Mouse (Mus musculus) MEL (cell line): ENCODE results near the gene Hrh2. TPM values are rescaled to one million over a fixed set of nuclear protein-coding genes. Genes with fewer than 3 reads are reported as not detected.

Source experiments
- DNase-seq: peaks from one replicate; pipeline ENCODE4 v3.0.0; 2011; ENCODE audit warnings: low read depth, low spot score
- H3K27ac ChIP-seq: 2 replicates; pipeline ENCODE4 v1.5.1; 2012; ENCODE audit warnings: low read depth, mild to moderate bottlenecking, control low read depth, low read length, moderate library complexity; ENCODE audit not compliant: control insufficient read depth
- H3K27me3 ChIP-seq, 2 experiments: fragments of 150-350 bp in 1 of 2; sonication (generic) in 1 of 2; 2 replicates each; pipeline ENCODE4 v1.6.1; 2012; ENCODE audit warnings: low read length in 2 of 2, mild to moderate bottlenecking in 2 of 2, improper control_type of control experiment in 1 of 2, moderate library complexity in 1 of 2; ENCODE audit not compliant: insufficient read depth in 2 of 2, control insufficient read depth in 1 of 2
- H3K36me3 ChIP-seq, 2 experiments: 2 replicates each; pipeline ENCODE4 v1.6.1; 2012 to 2014; ENCODE audit warnings: low read length in 2 of 2, improper control_type of control experiment in 1 of 2, inconsistent platforms in 1 of 2, mild to moderate bottlenecking in 1 of 2; ENCODE audit not compliant: insufficient read depth in 2 of 2, control insufficient read depth in 1 of 2
- H3K4me1 ChIP-seq, 2 experiments: fragments of 150-350 bp in 1 of 2; sonication (generic) in 1 of 2; 2 replicates each; pipeline ENCODE4 v1.6.1; 2012; ENCODE audit warnings: low read length in 2 of 2, improper control_type of control experiment in 1 of 2, mild to moderate bottlenecking in 1 of 2; ENCODE audit not compliant: insufficient read depth in 2 of 2, control insufficient read depth in 1 of 2
- H3K4me3 ChIP-seq, 2 experiments: fragments of 150-350 bp in 1 of 2; sonication (generic) in 1 of 2; 2 replicates each; pipeline ENCODE4 v1.5.1; 2012; ENCODE audit warnings: low read depth in 2 of 2, low read length in 2 of 2, mild to moderate bottlenecking in 2 of 2, moderate library complexity in 2 of 2, control low read depth in 1 of 2, improper control_type of control experiment in 1 of 2; ENCODE audit not compliant: control insufficient read depth in 1 of 2, insufficient read depth in 1 of 2
- H3K79me2 ChIP-seq: 2 replicates; pipeline ENCODE4 v1.6.1; 2012; ENCODE audit warnings: mild to moderate bottlenecking, low read length, moderate library complexity; ENCODE audit not compliant: control insufficient read depth, poor library complexity, insufficient read depth
- H3K9ac ChIP-seq: 2 replicates; pipeline ENCODE4 v1.6.1; 2012; ENCODE audit warnings: low read depth, mild to moderate bottlenecking, control low read depth, low read length, moderate library complexity; ENCODE audit not compliant: control insufficient read depth, poor library complexity, severe bottlenecking
- H3K9me3 ChIP-seq: fragments of 150-350 bp; sonication (generic); replicated peaks from 2 replicates; pipeline ENCODE4 v1.6.1; 2012; ENCODE audit warnings: mild to moderate bottlenecking, low read length, improper control_type of control experiment, moderate library complexity; ENCODE audit not compliant: insufficient read depth
- CHD1 ChIP-seq: IDR thresholded peaks from 2 replicates; pipeline ENCODE4 v1.6.1; 2012; ENCODE audit warnings: low read depth, mild to moderate bottlenecking, inconsistent platforms, low read length, improper control_type of control experiment
- CTCF ChIP-seq, 3 experiments: IDR thresholded peaks in 2 of 3; conservative IDR thresholded peaks in 1 of 3; 2 replicates each; pipeline ENCODE4 v1.5.1; 2011 to 2012; ENCODE audit warnings: low read length in 3 of 3, low read depth in 2 of 3, mild to moderate bottlenecking in 2 of 3, improper control_type of control experiment in 1 of 3, inconsistent platforms in 1 of 3, mixed read lengths in 1 of 3, moderate library complexity in 1 of 3; ENCODE audit not compliant: control insufficient read depth in 1 of 3, insufficient read depth in 1 of 3, poor library complexity in 1 of 3, severe bottlenecking in 1 of 3
- EP300 ChIP-seq, 2 experiments: IDR thresholded peaks; 2 replicates each; pipeline ENCODE4 v1.6.1; 2011; ENCODE audit warnings: improper control_type of control experiment in 2 of 2, low read length in 2 of 2, low read depth in 1 of 2, mild to moderate bottlenecking in 1 of 2
- KAT2A ChIP-seq: conservative IDR thresholded peaks from 2 replicates; pipeline ENCODE4 v1.6.1; 2012; ENCODE audit warnings: low read depth, low read length, improper control_type of control experiment, inconsistent platforms
- MAFK ChIP-seq: IDR thresholded peaks from 2 replicates; pipeline ENCODE4 v1.6.1; 2011; ENCODE audit warnings: low read depth, mild to moderate bottlenecking, low read length, improper control_type of control experiment, borderline replicate concordance
- MAX ChIP-seq: IDR thresholded peaks from 2 replicates; pipeline ENCODE4 v1.6.1; 2011; ENCODE audit warnings: low read length, improper control_type of control experiment
- MYB ChIP-seq: IDR thresholded peaks from 2 replicates; pipeline ENCODE4 v1.6.1; 2011; ENCODE audit warnings: mild to moderate bottlenecking, low read depth, low read length, improper control_type of control experiment
- NRF1 ChIP-seq: IDR thresholded peaks from 2 replicates; pipeline ENCODE4 v1.6.1; 2014; ENCODE audit warnings: low read depth, mild to moderate bottlenecking, inconsistent platforms, low read length, improper control_type of control experiment, moderate library complexity; ENCODE audit not compliant: poor library complexity, insufficient read depth, severe bottlenecking
- POLR2AphosphoS2 ChIP-seq: IDR thresholded peaks from 2 replicates; pipeline ENCODE4 v1.6.1; 2011; ENCODE audit warnings: low read length, improper control_type of control experiment
- RAD21 ChIP-seq: IDR thresholded peaks from 2 replicates; pipeline ENCODE4 v1.6.1; 2011; ENCODE audit warnings: mild to moderate bottlenecking, low read depth, low read length, improper control_type of control experiment
- TAL1 ChIP-seq: IDR thresholded peaks from 2 replicates; pipeline ENCODE4 v1.6.1; 2012; ENCODE audit warnings: mild to moderate bottlenecking, inconsistent platforms, low read length, moderate library complexity, mixed read lengths
- USF1 ChIP-seq: IDR thresholded peaks from 2 replicates; pipeline ENCODE4 v1.6.1; 2014; ENCODE audit warnings: low read depth, mild to moderate bottlenecking, inconsistent platforms, low read length, improper control_type of control experiment, moderate library complexity
- ZC3H11A ChIP-seq: IDR thresholded peaks from 2 replicates; pipeline ENCODE4 v1.6.1; 2012; ENCODE audit warnings: low read depth, mild to moderate bottlenecking, inconsistent platforms, low read length, improper control_type of control experiment
- ZMIZ1 ChIP-seq: IDR thresholded peaks from 2 replicates; pipeline ENCODE4 v1.6.1; 2012; ENCODE audit warnings: low read depth, mild to moderate bottlenecking, inconsistent platforms, low read length, improper control_type of control experiment, moderate library complexity
- ZNF384 ChIP-seq: IDR thresholded peaks from 2 replicates; pipeline ENCODE4 v1.6.1; 2012; ENCODE audit warnings: low read depth, mild to moderate bottlenecking, inconsistent platforms, low read length, improper control_type of control experiment
- polyA plus RNA-seq, 2 experiments: library from polyadenylated mRNA; stranded (reverse) in 1 of 2; unstranded in 1 of 2; fragments of >175 nt in 1 of 2; fragments of >200 nt in 1 of 2; gene quantifications; 2 replicates each; pipeline versions ENCODE4 v1.2.1 to v1.2.4; 2012; ENCODE audit warnings: low replicate concordance in 2 of 2, low read depth in 1 of 2; ENCODE audit not compliant: insufficient read length in 2 of 2, insufficient read depth in 1 of 2, missing spikeins in 1 of 2
- total RNA-seq: library from RNA; depleted of rRNA; stranded (reverse); fragments of 300-350 nt; gene quantifications from 2 replicates; pipeline ENCODE4 v1.2.3, GENCODE M21; 2012

Gene Hrh2
- total and polyA plus RNA-seq, 3 experiments: 0.07 TPM; not detected in 2

GRCm38 (mm10) chr13:54206140-54206753 is 14.3 kb downstream of the Hrh2 start:
- Histone ChIP-seq H3K4me1 (peaks cover 5 to 24% of the 10 kb centered on the region in 2 experiments), H3K27ac (no peak overlapping the region), H3K79me2 (no peaks in the 10 kb centered on the region), H3K36me3 (peaks cover 0 to 11% of the 10 kb centered on the region in 2 experiments; a peak in 2 of 4 replicates), H3K27me3 (no peaks in the 10 kb centered on the region; a peak in 1 of 4 replicates), H3K9me3 (no peaks in the 10 kb centered on the region), H3K4me3 (no peak overlapping the region), H3K9ac (no peak overlapping the region)
- no peak for TF ChIP-seq NRF1
- peak; percentile 46 for TF ChIP-seq ZNF384
- DNase-seq: no peak

GRCm38 (mm10) chr13:54209476-54210253 is 17.7 kb downstream of the Hrh2 start:
- Histone ChIP-seq H3K9ac (no peak overlapping the region), H3K27me3 (no peaks in the 10 kb centered on the region; a peak in 1 of 4 replicates), H3K36me3 (peaks cover 0 to 6% of the 10 kb centered on the region in 2 experiments; a peak in 2 of 4 replicates), H3K27ac (peak overlapping the region; percentile 17; the same call in 1 of the 2 replicates), H3K4me1 (peaks cover 0 to 17% of the 10 kb centered on the region in 2 experiments; a peak in 2 of 4 replicates), H3K79me2 (no peaks in the 10 kb centered on the region), H3K9me3 (no peaks in the 10 kb centered on the region), H3K4me3 (no peak overlapping the region)
- TF ChIP-seq EP300 (IDR thresholded peaks at IDR 0.05; ENCODE audit: low read depth in 1 of 2, low read length in 2 of 2) (peak in 1 of 2 experiments; percentile 25; a peak in 1 of 4 replicates), CTCF (IDR thresholded peaks at IDR 0.05 in 2 of 3, conservative IDR thresholded peaks at IDR 0.05 in 1 of 3; ENCODE audit: control insufficient read depth in 1 of 3, insufficient read depth in 1 of 3, low read depth in 2 of 3, low read length in 3 of 3, poor library complexity in 1 of 3, severe bottlenecking in 1 of 3) (no peak), MYB (0 out of 2 replicates have a peak, but pooled peaks have one; percentile 25)
- no peak for DNase-seq

- H3K27ac ChIP-seq: no peak overlapping the region
- no peaks in the 10 kb centered on the region for H3K36me3 ChIP-seq
- H3K9me3 ChIP-seq: no peaks in the 10 kb centered on the region
- no peak overlapping the region for H3K4me3 ChIP-seq
- no peak overlapping the region for H3K9ac ChIP-seq
- no peak for DNase-seq
- H3K4me1 ChIP-seq: 0 out of 4 replicates have a peak, but pooled peaks cover 0 to 2% of the 10 kb centered on the region in 2 experiments
- H3K79me2 ChIP-seq: no peaks in the 10 kb centered on the region
- TF ChIP-seq ZMIZ1: no peak
- no peak for TF ChIP-seq RAD21
- no peak for TF ChIP-seq TAL1
- no peak for TF ChIP-seq KAT2A
- TF ChIP-seq USF1: no peak
- TF ChIP-seq MAFK: no peak
- TF ChIP-seq POLR2AphosphoS2: no peak
- TF ChIP-seq ZC3H11A: no peak
- TF ChIP-seq CHD1: no peak
- no peak for TF ChIP-seq EP300 (IDR thresholded peaks at IDR 0.05; ENCODE audit: low read depth in 1 of 2, low read length in 2 of 2)
- no peak for TF ChIP-seq MAX
- H3K27me3 ChIP-seq: no peaks in the 10 kb centered on the region; a peak in 1 of 4 replicates
These were observed 19.9 kb downstream of the Hrh2 start for GRCm38 (mm10) chr13:54211528-54212488.
